Mouse (Mus musculus) neural tube, embryonic 15.5 days (tissue): ENCODE results near the gene Hand2. TPM values are rescaled to one million over a fixed set of nuclear protein-coding genes. Genes with fewer than 3 reads are reported as not detected.

Source experiments
- polyA plus RNA-seq: library from polyadenylated mRNA; unstranded; fragments of >200 nt; fragmentation: Nextera tagmentation; extraction: Ambion mirVana; gene quantifications from 2 replicates; pipeline ENCODE4 v1.2.1, GENCODE M21; 2015

Gene Hand2
- polyA plus RNA-seq, 1 experiment from 2014 or later = not detected

Other genes starting within 250 kb of the Hand2 start
- 12.5 and 13.0 TPM in 2 replicates for gene Scrg1, start 134.9 kb downstream of the Hand2 start, polyA plus RNA-seq
- gene Sap30, start 166.9 kb downstream of the Hand2 start, polyA plus RNA-seq = 25.0 and 26.2 TPM in 2 replicates
- gene Hmgb2, start 190.9 kb downstream of the Hand2 start, polyA plus RNA-seq = 41.8 and 135 TPM in 2 replicates